Mouse (Mus musculus) spleen, adult 2 months (tissue): ENCODE results near the gene Nrxn1.

Experiments
- CTCF ChIP-seq: fragments of 200-500 bp; IDR thresholded peaks from 2 replicates; pipeline ENCODE4 v1.5.1; 2011; ENCODE audit warnings: mild to moderate bottlenecking, inconsistent platforms; ENCODE audit not compliant: insufficient read depth, insufficient read length, insufficient replicate concordance; ENCODE audit errors: extremely low read depth
- POLR2A ChIP-seq: fragments of 200-500 bp; IDR thresholded peaks from 2 replicates; pipeline ENCODE4 v1.6.1; 2011; ENCODE audit warnings: low read depth, low read length, inconsistent platforms

DNA sequence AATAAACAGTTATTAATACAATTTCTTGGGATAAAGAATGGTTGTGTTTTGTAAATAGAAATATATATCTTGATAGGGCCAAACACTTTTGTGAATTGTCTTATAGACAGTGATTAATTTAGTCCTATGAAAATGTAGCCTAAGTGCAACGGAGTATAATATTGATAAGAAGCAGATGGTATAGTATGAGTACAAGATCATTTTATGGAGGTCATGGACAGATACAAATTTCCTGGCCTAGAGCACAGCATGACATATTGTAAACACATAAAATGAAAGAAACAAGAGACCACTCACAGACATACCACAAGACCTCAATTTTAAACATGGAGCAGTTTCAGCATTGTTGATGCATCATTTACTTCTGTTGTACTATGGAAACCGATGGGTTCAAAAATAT, 890.1 kb downstream of the Nrxn1 start:
- TF ChIP-seq POLR2A: no peak
- TF ChIP-seq CTCF: no peak
